Mouse (Mus musculus): Measurements from ENCODE around the gene Gm30191. TPM values are rescaled to one million over a fixed set of nuclear protein-coding genes. Genes with fewer than 3 reads are reported as not detected.
"Not testable (repeated sequence)": the region's sequence is repeated elsewhere in the genome, so short reads cannot be mapped to it uniquely, and the experiment has no call there.

Gm30191 gene
- total RNA-seq, 4 experiments from 2014 or later: not detected

DNA sequence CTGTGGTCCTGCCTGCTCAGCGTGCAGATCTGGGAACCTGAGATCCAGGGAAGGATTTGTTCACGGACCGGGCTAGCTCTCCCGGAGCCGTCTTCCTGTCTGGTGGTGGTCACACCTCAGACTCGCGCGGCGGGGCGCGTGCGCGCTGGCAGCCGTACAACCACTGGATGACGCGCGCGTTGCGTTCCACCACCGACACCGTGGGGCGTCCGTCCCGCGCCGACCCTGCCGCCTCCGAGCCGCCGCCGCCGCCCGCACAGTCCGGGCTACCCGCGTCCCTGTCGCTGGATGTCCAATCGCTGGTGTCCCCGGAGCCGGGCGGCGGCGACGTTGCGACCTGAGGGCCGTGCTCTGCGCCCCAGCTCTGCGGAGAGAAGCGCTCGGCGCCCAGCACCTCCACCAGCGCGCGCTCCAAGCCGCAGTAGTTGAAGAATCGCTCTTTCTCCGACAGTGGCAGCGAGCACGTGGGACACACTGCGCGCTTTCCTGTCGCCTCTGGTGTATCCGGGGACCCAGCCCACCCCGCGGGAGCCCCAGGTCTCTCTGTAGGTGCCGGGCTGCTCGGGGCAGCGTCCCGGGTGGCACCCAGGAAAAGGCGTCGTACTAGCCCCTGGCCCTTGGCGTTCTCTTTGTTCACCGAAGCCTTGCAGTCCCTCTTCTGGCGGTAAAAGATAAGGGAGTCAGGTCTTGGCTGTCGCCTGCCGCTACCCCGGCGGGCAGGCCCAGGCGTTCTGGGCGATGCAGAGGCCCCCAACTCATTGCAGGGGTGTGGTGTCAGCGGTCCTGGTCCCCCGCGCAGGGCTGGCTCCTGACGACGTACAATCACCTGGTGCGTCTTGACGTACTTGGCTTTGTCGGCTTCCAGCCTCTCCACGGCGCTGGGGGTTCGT lies 4.8 kb downstream of the Gm30191 start:
- DNase-seq (ENCODE audit: low spot score in 2 of 2): no peak

GRCm38 (mm10) chr4:134252131-134252910 lies 5.6 kb downstream of the Gm30191 start:
- no peak for DNase-seq (ENCODE audit: low spot score in 2 of 2)

GRCm38 (mm10) chr4:134252911-134253721 lies 6.4 kb downstream of the Gm30191 start:
- DNase-seq (ENCODE audit: low spot score in 2 of 2): no peak

DNA sequence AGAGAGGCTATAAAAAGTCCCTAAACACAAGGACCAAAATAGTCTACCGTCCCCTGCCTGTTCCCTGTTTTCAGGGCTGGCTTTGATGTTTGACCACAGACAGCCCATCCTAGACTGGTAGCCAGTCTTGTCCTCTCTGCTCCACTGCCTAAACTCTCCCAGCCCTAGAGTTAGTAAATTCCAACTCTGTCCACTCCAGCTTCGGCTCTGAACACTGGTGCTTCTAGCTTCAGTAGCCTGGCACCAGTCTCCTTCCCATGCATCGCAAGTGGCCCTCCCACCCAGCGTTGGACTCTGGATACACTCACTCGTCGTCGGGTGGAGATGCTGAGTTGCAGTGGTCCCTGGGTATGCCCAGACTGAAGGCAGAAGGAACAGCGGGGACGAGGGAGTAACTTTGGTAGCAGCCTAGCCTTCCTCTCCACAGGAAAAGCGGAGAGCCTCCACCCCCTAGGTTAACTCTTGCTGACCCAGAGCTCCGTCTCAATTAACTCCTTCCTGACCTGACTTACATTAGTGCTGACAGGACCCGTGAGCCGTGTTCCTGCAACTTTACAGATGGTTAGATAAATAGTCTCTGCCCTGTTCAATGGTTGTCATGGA lies 7.1 kb downstream of the Gm30191 start, which contains the start of gene Grrp1:
Grrp1 (minus strand) TSS at position 385 of the 603 bp plus-strand sequence.
- DNase-seq (ENCODE audit: low spot score in 2 of 2): no peak

GRCm38 (mm10) chr4:134254835-134255234 lies 8.1 kb downstream of the Gm30191 start:
- no peak for DNase-seq (ENCODE audit: low spot score in 2 of 2)

DNA sequence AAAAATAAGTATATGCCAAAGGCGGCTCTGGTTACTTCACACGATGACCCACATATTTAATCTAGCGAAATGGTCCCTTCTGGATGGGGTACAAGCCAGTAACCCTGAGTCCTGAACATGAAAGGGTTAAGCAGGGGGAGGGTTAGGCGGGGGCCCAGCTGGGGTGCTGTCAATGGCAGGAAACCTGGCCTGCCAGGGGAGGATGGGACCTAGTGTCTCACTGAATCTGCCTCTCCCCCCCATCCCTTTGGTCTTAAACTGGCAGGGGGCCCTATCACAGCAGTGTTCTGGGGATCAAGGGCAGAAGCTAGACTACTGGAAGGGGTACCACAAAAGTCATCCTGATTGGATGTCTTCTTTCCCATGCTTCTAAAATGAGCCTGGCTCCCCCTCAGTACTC lies 9.1 kb downstream of the Gm30191 start:
- no peak for DNase-seq (ENCODE audit: low spot score in 2 of 2)

DNA sequence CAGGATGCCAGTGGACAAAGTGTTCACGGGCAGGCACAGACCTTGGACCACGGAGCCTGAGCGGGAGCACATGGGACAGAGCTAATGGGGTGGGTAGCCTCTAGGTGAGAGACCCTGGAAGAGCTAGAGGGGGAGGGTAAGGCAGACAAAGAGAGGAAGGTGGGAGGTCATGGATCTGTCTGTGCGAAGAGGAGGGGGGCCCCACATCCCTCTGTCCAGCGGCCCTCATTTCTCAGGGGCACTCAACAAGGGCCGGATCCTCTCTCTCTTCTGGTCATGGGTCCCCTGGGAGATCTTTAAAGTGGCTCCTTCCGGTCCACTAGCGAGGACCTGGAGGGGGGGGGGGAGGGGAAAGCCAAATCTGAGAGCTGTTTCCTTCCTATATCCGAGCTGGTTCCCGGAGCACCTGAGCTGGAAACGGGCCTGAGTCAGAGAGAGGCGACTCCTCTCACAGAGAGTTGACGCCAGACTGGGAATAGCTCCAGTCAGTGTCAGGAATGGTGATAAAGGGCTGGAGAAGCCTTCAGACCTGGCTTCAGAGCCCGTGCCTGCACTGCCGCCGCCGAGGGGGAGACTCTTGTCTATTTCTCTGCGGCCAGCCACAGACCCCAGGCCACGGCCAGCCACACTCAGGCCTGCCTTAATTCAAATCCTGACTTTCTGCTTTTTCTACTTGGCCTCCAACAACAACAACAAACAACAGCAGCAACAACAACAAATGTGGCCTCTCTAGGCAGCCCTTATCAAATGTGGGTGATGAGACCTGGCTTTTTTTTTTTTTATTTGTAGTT lies 9.9 kb downstream of the Gm30191 start:
- DNase-seq (ENCODE audit: low spot score in 2 of 2): no peak

DNA sequence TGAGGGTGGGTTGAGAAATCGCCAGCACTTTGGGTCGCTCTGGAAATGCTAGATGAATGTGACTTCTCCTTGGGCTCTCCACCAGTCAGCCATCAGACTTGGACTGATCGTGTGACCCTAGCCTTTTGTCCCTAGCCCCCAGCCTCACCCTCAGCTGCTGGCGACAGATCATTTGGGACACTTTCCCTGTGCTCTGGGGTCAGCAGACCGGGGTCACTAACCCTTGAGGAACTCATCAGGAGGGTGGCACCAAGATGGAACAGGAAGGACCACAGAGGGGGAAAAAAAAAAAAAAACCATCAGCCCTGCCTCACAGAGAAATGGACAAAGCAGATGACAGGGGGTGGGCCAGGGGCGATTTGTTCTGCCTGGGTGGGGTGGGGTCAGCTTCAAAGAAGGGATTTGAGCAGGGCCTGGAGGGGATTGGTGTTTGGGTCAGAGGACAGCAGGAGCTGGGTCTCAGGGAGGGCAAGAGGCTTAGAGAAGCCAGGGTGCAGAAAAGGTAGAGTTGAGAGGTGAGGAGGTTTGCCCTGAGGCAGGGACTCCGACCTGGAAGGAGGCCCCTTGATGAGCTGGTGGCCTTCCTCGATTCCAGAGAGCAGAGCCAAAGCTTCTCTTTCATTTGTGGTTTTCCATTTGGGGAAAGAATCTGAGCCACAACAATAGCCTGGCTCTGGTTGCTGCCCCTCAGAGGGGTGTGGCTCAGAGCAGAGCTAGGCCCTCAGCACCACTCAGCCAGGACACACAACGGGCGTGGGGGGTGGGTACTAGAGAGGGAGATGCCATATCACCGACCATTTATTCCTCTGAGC lies 10.7 kb downstream of the Gm30191 start:
- no peak for DNase-seq (ENCODE audit: low spot score in 2 of 2)

GRCm38 (mm10) chr4:134258354-134258753 lies 11.6 kb downstream of the Gm30191 start:
- no peak for DNase-seq (ENCODE audit: low spot score in 2 of 2)

GRCm38 (mm10) chr4:134263191-134263590 lies 16.5 kb downstream of the Gm30191 start:
- no peak for DNase-seq (ENCODE audit: low spot score in 2 of 2)

DNA sequence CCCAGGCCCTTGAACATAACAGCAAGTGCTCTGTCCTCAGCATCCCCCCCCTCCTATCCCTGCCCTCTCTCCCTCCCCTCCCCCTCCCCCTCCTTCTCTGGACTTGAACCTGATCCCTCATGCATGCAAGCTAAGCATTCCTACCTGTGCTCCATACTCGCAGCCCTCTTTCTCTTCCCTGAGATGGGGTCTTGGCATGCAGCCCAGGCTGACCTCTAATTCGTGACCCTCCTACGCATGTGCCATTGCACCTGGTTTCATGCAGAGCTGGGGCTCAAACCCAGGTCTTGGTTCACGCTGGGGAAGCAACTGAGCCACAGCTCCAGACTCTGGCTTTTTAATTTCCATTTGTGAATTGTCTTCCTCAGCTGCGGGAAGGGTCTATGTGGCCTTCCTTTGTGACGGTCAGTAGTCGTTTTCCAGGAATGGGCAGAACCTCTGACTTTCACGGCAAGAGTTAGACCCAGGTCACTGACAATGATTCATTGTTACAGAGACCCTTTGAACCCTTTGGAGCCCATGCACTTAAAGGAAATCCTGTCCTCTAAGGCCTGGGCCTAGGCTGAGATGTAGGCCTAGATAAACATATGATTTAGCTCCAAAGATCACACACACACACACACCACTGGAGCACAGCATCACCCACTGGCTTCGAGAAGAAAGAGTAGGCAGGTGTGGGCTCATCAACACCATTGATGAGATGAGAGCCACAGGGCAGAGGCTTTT lies 19.3 kb downstream of the Gm30191 start:
- DNase-seq (ENCODE audit: low spot score in 2 of 2): no peak

GRCm38 (mm10) chr4:134268102-134268655 lies 21.4 kb downstream of the Gm30191 start:
- no peak for DNase-seq (ENCODE audit: low spot score in 2 of 2)

DNA sequence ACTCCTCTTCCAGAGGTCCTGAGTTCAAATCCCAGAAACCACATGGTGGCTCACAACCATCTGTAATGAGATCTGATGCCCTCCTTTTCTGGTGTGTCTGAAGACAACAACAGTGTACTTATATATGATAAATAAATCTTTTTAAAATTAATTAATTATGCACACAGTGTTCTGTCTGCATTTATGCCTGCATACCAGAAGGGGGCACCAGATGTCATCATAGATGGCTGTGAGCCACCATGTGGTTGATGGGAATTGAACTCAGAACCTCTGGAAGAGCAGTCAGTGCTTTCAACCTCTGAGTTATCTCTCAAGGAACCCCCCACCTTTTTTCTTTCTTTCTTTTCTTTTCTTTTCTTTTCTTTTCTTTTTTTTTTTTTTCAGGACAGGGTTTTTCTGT lies 22.9 kb downstream of the Gm30191 start:
- not testable (repeated sequence) for DNase-seq (ENCODE audit: low spot score in 2 of 2)

DNA sequence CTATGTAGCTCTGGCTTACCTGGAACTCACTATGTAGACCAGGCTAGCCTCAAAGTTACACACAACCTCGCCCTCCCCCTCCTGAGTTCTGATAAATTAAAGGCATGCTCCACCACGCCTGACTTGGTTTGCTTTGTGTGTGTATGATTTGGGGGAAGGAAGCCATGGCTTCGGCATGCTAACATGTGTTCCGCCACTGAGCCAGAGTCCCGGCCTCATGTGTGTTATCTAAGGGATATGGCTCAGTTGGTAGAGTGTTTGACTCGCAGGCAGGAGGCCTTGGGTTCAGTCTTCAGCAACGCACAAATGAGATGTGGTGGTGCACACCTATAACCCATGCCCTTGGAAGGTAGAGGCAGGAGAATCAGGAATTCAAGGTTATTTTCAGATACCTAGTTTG lies 25.2 kb downstream of the Gm30191 start:
- no peak for DNase-seq (ENCODE audit: low spot score in 2 of 2)

- no peak for DNase-seq (ENCODE audit: low spot score in 2 of 2)
Observed at GRCm38 (mm10) chr4:134272731-134273416, 26.1 kb downstream of the Gm30191 start.

DNA sequence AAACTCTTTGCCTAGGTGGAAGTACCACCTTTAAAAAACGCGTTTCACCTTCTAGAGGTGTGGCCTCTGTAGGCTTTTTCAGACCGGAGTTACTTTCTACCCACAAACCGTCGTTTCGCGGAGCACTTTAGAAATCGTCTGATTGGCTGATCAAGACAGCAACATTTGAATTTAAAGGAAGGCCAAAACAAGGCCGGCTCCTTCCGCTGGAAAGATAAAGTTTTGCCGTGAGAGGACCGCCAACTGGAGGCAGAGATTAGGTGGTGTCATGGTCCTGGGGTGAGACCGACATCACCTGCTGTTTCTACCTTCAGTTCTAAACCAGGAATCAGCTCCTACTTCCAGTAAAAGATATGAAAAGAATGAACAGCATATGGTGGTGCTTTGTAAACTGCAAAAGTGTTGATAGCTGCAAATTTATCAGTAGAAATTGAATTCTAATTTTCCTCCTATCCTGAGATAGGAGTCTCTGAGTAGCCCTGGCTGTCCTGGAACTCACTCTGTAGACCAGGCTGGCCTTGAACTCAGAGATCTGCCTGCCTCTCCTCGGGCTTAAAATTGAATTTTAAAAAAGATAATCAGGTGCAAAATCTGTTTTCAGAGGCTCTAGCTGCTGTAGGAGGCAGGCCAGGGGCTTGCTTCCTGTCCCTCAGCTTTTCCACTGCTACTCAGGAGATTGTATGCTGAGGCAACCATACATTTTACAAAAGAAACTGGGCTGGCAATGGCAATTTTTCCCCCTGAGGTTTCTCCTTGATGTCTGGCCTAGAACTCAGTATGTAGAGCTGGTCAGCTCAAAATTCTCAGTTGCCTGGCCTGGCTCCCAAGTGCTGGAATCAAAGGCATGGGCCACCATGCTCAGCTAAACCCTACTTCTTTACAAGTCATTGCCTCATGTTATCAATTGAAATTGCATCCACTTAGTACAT lies 26.9 kb downstream of the Gm30191 start:
- DNase-seq (ENCODE audit: low spot score in 2 of 2): no peak

GRCm38 (mm10) chr4:134284942-134285341 lies 38.2 kb downstream of the Gm30191 start:
- DNase-seq (ENCODE audit: low spot score in 2 of 2): no peak
